Mouse (Mus musculus) CH12.LX (cell line): ENCODE results near the gene Sgpp2. TPM values are rescaled to one million over a fixed set of nuclear protein-coding genes. Genes with fewer than 3 reads are reported as not detected.

Experiments
- DNase-seq: peaks from one replicate; pipeline ENCODE4 v3.0.0-alpha.2; 2013; ENCODE audit errors: extremely low read depth
- H3K27ac ChIP-seq: 2 replicates; pipeline ENCODE4 v1.5.1; 2012; ENCODE audit warnings: low read depth, mild to moderate bottlenecking, control low read depth, moderate library complexity; ENCODE audit not compliant: insufficient read depth
- H3K27me3 ChIP-seq: replicated peaks from 2 replicates; pipeline ENCODE3; 2012; ENCODE audit warnings: inconsistent platforms
- H3K36me3 ChIP-seq, 2 experiments: replicated peaks in 1 of 2; 2 replicates each; pipeline versions ENCODE3 to v1.6.1; 2012; ENCODE audit warnings: inconsistent platforms in 1 of 2, low read length in 1 of 2, mild to moderate bottlenecking in 1 of 2, mixed read lengths in 1 of 2, moderate library complexity in 1 of 2; ENCODE audit not compliant: control insufficient read depth in 1 of 2, insufficient read depth in 1 of 2
- H3K4me1 ChIP-seq, 2 experiments: 2 replicates each; pipeline ENCODE4 v1.6.1; 2012; ENCODE audit warnings: inconsistent platforms in 1 of 2, moderate library complexity in 1 of 2; ENCODE audit not compliant: insufficient read depth in 2 of 2, control insufficient read depth in 1 of 2
- H3K4me2 ChIP-seq: 2 replicates; pipeline ENCODE4 v1.6.1; 2012; ENCODE audit warnings: low read depth, mild to moderate bottlenecking, control low read depth; ENCODE audit not compliant: poor library complexity, insufficient read depth, severe bottlenecking
- H3K4me3 ChIP-seq, 3 experiments: fragments of 150-350 bp in 1 of 3; sonication (generic) in 1 of 3; replicated peaks in 1 of 3; 2 replicates each; pipeline versions ENCODE3 to v1.5.1; 2011 to 2012; ENCODE audit warnings: low read depth in 2 of 3, low read length in 2 of 3, mild to moderate bottlenecking in 2 of 3, moderate library complexity in 2 of 3, control low read depth in 1 of 3, improper control_type of control experiment in 1 of 3, inconsistent platforms in 1 of 3, mixed read lengths in 1 of 3; ENCODE audit not compliant: poor library complexity in 1 of 3
- H3K79me2 ChIP-seq: replicated peaks from 2 replicates; pipeline ENCODE4 v1.6.1; 2012; ENCODE audit warnings: mild to moderate bottlenecking, moderate library complexity; ENCODE audit not compliant: control insufficient read depth, poor library complexity, insufficient read depth, severe bottlenecking; ENCODE audit errors: extremely low read depth
- H3K9ac ChIP-seq: 2 replicates; pipeline ENCODE4 v1.6.1; 2012; ENCODE audit warnings: low read depth, mild to moderate bottlenecking, control low read depth, moderate library complexity; ENCODE audit not compliant: insufficient read depth
- H3K9me3 ChIP-seq: replicated peaks from 2 replicates; pipeline ENCODE3; 2012; ENCODE audit warnings: low read length, inconsistent platforms, mixed read lengths
- CHD1 ChIP-seq: IDR thresholded peaks from 2 replicates; pipeline ENCODE4 v1.6.1; 2012; ENCODE audit warnings: low read depth, low read length, improper control_type of control experiment, inconsistent platforms
- CTCF ChIP-seq, 2 experiments: IDR thresholded peaks in 1 of 2; conservative IDR thresholded peaks in 1 of 2; 2 replicates each; pipeline ENCODE4 v1.5.1; 2011 to 2012; ENCODE audit warnings: low read depth in 2 of 2, low read length in 2 of 2, improper control_type of control experiment in 1 of 2, inconsistent platforms in 1 of 2, mild to moderate bottlenecking in 1 of 2, moderate library complexity in 1 of 2
- ELF1 ChIP-seq: IDR thresholded peaks from 2 replicates; pipeline ENCODE4 v1.6.1; 2014; ENCODE audit warnings: low read depth, mild to moderate bottlenecking, inconsistent platforms, low read length, improper control_type of control experiment
- EP300 ChIP-seq: IDR thresholded peaks from 2 replicates; pipeline ENCODE4 v1.6.1; 2011; ENCODE audit warnings: low read length, improper control_type of control experiment
- ETS1 ChIP-seq: conservative IDR thresholded peaks from 2 replicates; pipeline ENCODE4 v1.6.1; 2012; ENCODE audit warnings: low read depth, mild to moderate bottlenecking, inconsistent platforms, low read length, improper control_type of control experiment, moderate library complexity
- GABPA ChIP-seq: IDR thresholded peaks from 2 replicates; pipeline ENCODE4 v1.6.1; 2012; ENCODE audit warnings: low read depth, low read length, improper control_type of control experiment, inconsistent platforms; ENCODE audit not compliant: insufficient replicate concordance
- HCFC1 ChIP-seq: IDR thresholded peaks from 2 replicates; pipeline ENCODE4 v1.6.1; 2012; ENCODE audit warnings: low read depth, mild to moderate bottlenecking, inconsistent platforms, low read length, improper control_type of control experiment
- JUN ChIP-seq: IDR thresholded peaks from 2 replicates; pipeline ENCODE4 v1.6.1; 2011; ENCODE audit warnings: low read depth, mild to moderate bottlenecking, low read length, improper control_type of control experiment, moderate library complexity; ENCODE audit not compliant: insufficient read depth
- JUND ChIP-seq: conservative IDR thresholded peaks from 2 replicates; pipeline ENCODE4 v1.6.1; 2011; ENCODE audit warnings: low read depth, low read length, improper control_type of control experiment
- MAFK ChIP-seq: IDR thresholded peaks from 2 replicates; pipeline ENCODE4 v1.6.1; 2011; ENCODE audit warnings: low read length, improper control_type of control experiment; ENCODE audit not compliant: insufficient replicate concordance
- MAZ ChIP-seq: IDR thresholded peaks from 2 replicates; pipeline ENCODE4 v1.6.1; 2012; ENCODE audit warnings: low read depth, mild to moderate bottlenecking, inconsistent platforms, low read length, improper control_type of control experiment, moderate library complexity
- MEF2A ChIP-seq: IDR thresholded peaks from 2 replicates; pipeline ENCODE4 v1.6.1; 2014; ENCODE audit warnings: low read depth, mild to moderate bottlenecking, inconsistent platforms, low read length, improper control_type of control experiment, borderline replicate concordance
- MXI1 ChIP-seq: IDR thresholded peaks from 2 replicates; pipeline ENCODE4 v1.6.1; 2011; ENCODE audit warnings: mild to moderate bottlenecking, low read depth, low read length, improper control_type of control experiment
- NELFE ChIP-seq: IDR thresholded peaks from 2 replicates; pipeline ENCODE4 v1.6.1; 2011; ENCODE audit warnings: low read depth, low read length, improper control_type of control experiment
- NRF1 ChIP-seq: IDR thresholded peaks from 2 replicates; pipeline ENCODE4 v1.6.1; 2014; ENCODE audit warnings: low read depth, mild to moderate bottlenecking, inconsistent platforms, low read length, improper control_type of control experiment, moderate library complexity
- PAX5 ChIP-seq: IDR thresholded peaks from 2 replicates; pipeline ENCODE4 v1.6.1; 2012; ENCODE audit warnings: low read length, inconsistent platforms, mixed read lengths
- POLR2A ChIP-seq: IDR thresholded peaks from 2 replicates; pipeline ENCODE4 v1.6.1; 2011; ENCODE audit warnings: low read depth, mild to moderate bottlenecking, improper control_type of control experiment, low read length
- RCOR1 ChIP-seq: conservative IDR thresholded peaks from 2 replicates; pipeline ENCODE4 v1.6.1; 2012; ENCODE audit warnings: low read depth, mild to moderate bottlenecking, inconsistent platforms, low read length, improper control_type of control experiment
- SIN3A ChIP-seq: IDR thresholded peaks from 2 replicates; pipeline ENCODE4 v1.6.1; 2012; ENCODE audit warnings: low read length, improper control_type of control experiment, inconsistent platforms
- SMC3 ChIP-seq: IDR thresholded peaks from 2 replicates; pipeline ENCODE4 v1.6.1; 2011; ENCODE audit warnings: low read depth, low read length, improper control_type of control experiment
- TBP ChIP-seq: conservative IDR thresholded peaks from 2 replicates; pipeline ENCODE4 v1.6.1; 2011; ENCODE audit warnings: low read depth, low read length, improper control_type of control experiment
- TCF12 ChIP-seq: IDR thresholded peaks from 2 replicates; pipeline ENCODE4 v1.6.1; 2014; ENCODE audit warnings: low read depth, mild to moderate bottlenecking, inconsistent platforms, low read length, improper control_type of control experiment
- USF1 ChIP-seq: IDR thresholded peaks from 2 replicates; pipeline ENCODE4 v1.6.1; 2014; ENCODE audit warnings: low read depth, mild to moderate bottlenecking, inconsistent platforms, low read length, improper control_type of control experiment
- USF2 ChIP-seq: conservative IDR thresholded peaks from 2 replicates; pipeline ENCODE4 v1.6.1; 2011; ENCODE audit warnings: low read depth, low read length, improper control_type of control experiment
- ZKSCAN1 ChIP-seq: IDR thresholded peaks from 2 replicates; pipeline ENCODE4 v1.6.1; 2012; ENCODE audit warnings: low read depth, inconsistent platforms, low read length, improper control_type of control experiment, borderline replicate concordance
- ZMIZ1 ChIP-seq: IDR thresholded peaks from 2 replicates; pipeline ENCODE4 v1.6.1; 2012; ENCODE audit warnings: low read depth, mild to moderate bottlenecking, inconsistent platforms, low read length, improper control_type of control experiment
- dilution Hi-C: fragments of 300-500 bp; cut with MboI; formaldehyde crosslinking; loops from 2 replicates; pipeline ENCODE4 v1.14.3; 2020; ENCODE audit warnings: low sequenced_read_pairs; ENCODE audit not compliant: extremely low pct_unique_long_range_greater_than_20kb, extremely low pct_ligation_motif_present
- in situ Hi-C: fragments of 300-500 bp; cut with MboI; formaldehyde crosslinking; loops from 3 replicates; pipeline ENCODE4 v1.14.3; 2019; ENCODE audit warnings: low sequenced_read_pairs, low pct_ligation_motif_present, low pct_unique_long_range_greater_than_20kb, mixed read lengths
- polyA plus RNA-seq: library from polyadenylated mRNA; unstranded; fragments of >175 nt; gene quantifications from 2 replicates; pipeline ENCODE4 v1.2.1, GENCODE M21; 2012; ENCODE audit warnings: low read depth; ENCODE audit not compliant: insufficient read length
- total RNA-seq, 2 experiments: library from RNA; depleted of rRNA; stranded (reverse); fragments of 300-350 nt in 1 of 2; fragments of >200 nt in 1 of 2; gene quantifications; 2 replicates each; pipeline ENCODE4 v1.2.3; 2012 to 2014

The Sgpp2 gene
- total and polyA plus RNA-seq, 3 experiments: 0.16 to 0.87 (median 0.59) TPM

DNA sequence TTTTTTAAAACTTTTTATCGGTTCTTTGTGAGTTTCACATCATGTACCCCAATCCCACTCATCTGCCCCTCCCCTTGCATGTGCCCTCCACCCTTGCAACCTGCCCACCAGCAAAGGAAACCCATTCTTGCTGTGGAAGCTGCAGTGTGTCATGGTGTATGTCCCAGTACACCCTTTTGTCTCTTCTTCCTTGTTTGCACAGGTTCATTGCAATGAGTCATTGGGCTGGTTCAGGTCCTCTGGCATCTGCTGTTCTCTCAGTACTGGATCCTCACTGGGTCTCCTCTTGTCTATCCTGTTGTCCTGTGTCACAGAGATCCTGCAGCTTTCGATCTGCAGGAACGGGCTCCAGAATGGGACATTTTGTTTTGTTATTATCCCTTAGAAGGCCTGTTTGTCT, 10.1 kb downstream of the Sgpp2 start:
- no peaks in the 10 kb centered on the region; a peak in 1 of 4 replicates for H3K4me1 ChIP-seq
- no peak for DNase-seq
- H3K27me3 ChIP-seq: no peaks in the 10 kb centered on the region
- dilution Hi-C loops: no loop called here
- no peak overlapping the region for H3K4me2 ChIP-seq
- no peaks in the 10 kb centered on the region for H3K9me3 ChIP-seq
- H3K79me2 ChIP-seq: no peaks in the 10 kb centered on the region
- H3K27ac ChIP-seq: no peak overlapping the region
- H3K4me3 ChIP-seq: no peak overlapping the region
- in situ Hi-C loops: no loop called here
- H3K36me3 ChIP-seq: no peaks in the 10 kb centered on the region
- TF ChIP-seq MXI1: no peak
- no peak for TF ChIP-seq JUND
- no peak for TF ChIP-seq PAX5
- no peak for TF ChIP-seq JUN
- no peak for TF ChIP-seq ETS1
- no peak for TF ChIP-seq NELFE
- no peak for TF ChIP-seq POLR2A
- TF ChIP-seq USF2: no peak
- TF ChIP-seq GABPA: no peak
- no peak for TF ChIP-seq MAFK
- no peak for TF ChIP-seq TCF12
- TF ChIP-seq TBP: no peak
- no peak for TF ChIP-seq CTCF (conservative IDR thresholded peaks at IDR 0.05 in 1 of 2, IDR thresholded peaks at IDR 0.05 in 1 of 2; ENCODE audit: low read depth in 2 of 2, low read length in 2 of 2)
- TF ChIP-seq ZKSCAN1: no peak
- no peak for TF ChIP-seq SMC3
- TF ChIP-seq MAZ: no peak
- TF ChIP-seq ELF1: no peak
- TF ChIP-seq RCOR1: no peak
- no peak for TF ChIP-seq NRF1
- H3K9ac ChIP-seq: no peak overlapping the region

DNA sequence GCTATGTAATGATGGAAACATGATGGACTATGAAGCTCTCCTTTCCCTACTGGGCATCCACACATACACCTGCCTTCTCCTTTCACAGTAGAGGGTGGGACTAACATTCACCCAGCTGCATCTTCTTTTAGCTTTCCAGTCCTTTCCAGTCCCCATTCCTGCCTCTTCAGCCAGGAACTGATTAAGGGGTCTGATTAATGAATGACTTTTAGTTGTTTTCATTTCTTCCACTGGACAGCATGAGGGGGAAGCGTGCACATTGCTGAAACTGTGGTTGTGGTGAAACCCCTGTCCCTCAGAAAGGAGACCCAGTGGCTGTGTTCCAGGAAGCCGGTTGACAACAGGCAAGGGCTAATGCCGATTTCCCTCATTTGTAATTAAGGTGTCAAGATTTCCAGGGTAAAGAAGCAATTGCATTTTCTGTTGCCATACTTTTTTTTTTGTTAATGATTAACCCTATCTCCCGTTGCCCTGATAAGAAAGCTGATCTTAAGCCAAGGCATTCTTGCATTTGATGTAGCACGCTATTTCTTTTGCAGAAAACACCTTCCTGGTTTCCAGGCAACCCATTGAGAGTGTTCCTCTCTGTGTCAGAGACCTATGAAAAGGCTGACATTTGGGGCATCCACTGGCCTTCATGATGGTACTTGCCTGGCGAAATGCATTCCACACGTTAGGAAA, 12.1 kb downstream of the Sgpp2 start:
- Histone ChIP-seq H3K79me2 (no peaks in the 10 kb centered on the region), H3K27me3 (no peaks in the 10 kb centered on the region), H3K4me3 (no peak overlapping the region), H3K9ac (no peak overlapping the region), H3K4me2 (no peak overlapping the region), H3K9me3 (no peaks in the 10 kb centered on the region), H3K27ac (no peak overlapping the region), H3K36me3 (no peaks in the 10 kb centered on the region), H3K4me1 (no peaks in the 10 kb centered on the region; a peak in 1 of 4 replicates)
- DNase-seq: no peak
- dilution Hi-C loops (no loop called here), in situ Hi-C loops (no loop called here)
- TF ChIP-seq USF1 (no peak), SMC3 (no peak), MEF2A (no peak), SIN3A (no peak), GABPA (no peak), ZMIZ1 (no peak), NRF1 (no peak), HCFC1 (no peak), USF2 (no peak), MAZ (no peak), ZKSCAN1 (no peak), TCF12 (no peak), NELFE (no peak), JUN (no peak), TBP (no peak), CTCF (conservative IDR thresholded peaks at IDR 0.05 in 1 of 2, IDR thresholded peaks at IDR 0.05 in 1 of 2; ENCODE audit: low read depth in 2 of 2, low read length in 2 of 2) (no peak), EP300 (no peak), CHD1 (no peak), RCOR1 (no peak)
